Mouse (Mus musculus) heart, postnatal 4 days (tissue): ENCODE measurements around the gene Zfp386. TPM values are rescaled to one million over a fixed set of nuclear protein-coding genes. Genes with fewer than 3 reads are reported as not detected.
"Not testable (repeated sequence)": the region's sequence is repeated elsewhere in the genome, so short reads cannot be mapped to it uniquely, and the experiment has no call there.

Experiments
- DNase-seq: peaks from one replicate; pipeline ENCODE4 v3.0.0; 2021
- total RNA-seq, 2 experiments: library from RNA; stranded (reverse); gene quantifications; 2 replicates each; pipeline ENCODE4 v1.2.3; 2021

Gene Zfp386
- total RNA-seq, result 10 to 100 TPM; 26.0 to 30.0 TPM

GRCm38 (mm10) chr12:116047440-116048377 is at the start of gene Zfp386:
Zfp386 (plus strand) TSS chr12:116047724.
- DNase-seq, result peak; percentile 99

DNA sequence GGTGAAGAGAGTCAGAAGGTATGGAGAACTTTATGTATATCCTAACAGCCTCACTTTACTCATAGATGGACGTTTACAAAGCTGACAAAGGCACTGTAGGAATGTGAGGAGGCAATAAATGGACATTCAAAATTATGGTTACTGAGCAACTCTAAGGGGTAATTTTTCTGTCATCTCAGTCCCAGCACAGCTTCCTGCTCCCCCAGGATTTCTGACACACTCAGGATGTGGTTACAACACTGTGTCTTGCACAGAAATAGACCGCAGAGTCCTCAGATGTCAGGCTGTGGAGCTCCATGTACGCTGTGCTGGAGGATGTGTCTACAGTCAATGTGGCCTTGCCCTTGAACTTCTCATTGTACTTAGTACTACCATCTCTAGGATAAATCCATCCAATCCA is 47.7 kb upstream of the Zfp386 start:
- not testable (repeated sequence) for DNase-seq

DNA sequence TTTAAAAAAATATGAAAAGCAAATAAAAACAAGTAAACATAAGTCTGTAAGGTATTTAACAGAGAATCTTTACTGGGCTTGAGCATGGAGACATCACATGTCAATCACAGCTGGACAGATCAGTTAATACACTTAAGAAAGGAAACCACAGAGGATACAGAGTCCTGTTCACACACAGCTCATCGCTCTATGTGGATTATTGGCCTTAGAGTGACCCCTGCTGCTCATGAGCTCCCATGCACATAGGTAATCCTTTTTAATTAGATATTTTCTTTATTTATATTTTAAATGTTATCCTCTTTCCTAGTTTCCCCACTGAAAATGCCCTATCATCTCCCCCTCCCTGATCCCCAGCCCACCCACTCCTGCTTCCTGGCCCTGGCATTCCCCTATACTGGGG is 44.6 kb upstream of the Zfp386 start:
- DNase-seq, result not testable (repeated sequence)

DNA sequence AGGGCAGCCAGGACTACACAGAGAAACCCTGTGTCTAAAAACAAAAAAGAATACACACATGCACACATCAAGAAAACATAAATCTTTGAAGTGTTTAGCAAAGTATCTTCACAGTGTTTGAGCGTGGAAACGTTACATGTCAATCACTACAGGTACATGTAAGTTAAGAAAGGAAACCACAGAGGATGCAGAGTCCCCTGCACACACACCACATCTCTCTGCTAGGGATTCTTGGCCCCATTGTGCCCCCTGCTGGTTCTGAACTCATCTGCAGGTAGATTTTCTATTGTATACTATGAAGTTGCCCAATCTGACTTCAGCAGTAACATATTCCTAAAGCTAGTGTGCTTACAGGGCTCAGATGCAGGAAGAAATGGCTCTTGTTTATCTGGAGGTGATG is 36.7 kb upstream of the Zfp386 start:
- DNase-seq, result no peak

DNA sequence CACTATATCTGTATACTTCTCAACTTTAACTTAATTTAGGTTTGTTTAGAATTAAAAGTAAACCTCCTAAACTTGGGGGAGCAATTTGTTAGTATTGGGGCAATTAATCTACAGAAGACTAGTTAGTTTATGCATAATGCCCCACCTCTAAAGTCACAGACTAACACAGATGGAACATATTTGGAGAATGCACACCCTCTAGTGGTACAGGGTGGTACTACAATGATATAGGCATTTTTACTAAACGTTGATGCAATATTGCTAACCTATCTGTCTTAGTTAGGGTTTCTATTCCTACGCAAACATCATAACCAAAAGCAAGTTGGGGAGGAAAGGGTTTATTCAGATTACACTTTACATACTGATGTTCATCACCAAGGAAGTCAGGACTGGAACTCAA is 19.4 kb upstream of the Zfp386 start:
- DNase-seq, result no peak

GRCm38 (mm10) chr12:116035346-116035745 is 12.2 kb upstream of the Zfp386 start:
- peak; percentile 20 for DNase-seq

DNA sequence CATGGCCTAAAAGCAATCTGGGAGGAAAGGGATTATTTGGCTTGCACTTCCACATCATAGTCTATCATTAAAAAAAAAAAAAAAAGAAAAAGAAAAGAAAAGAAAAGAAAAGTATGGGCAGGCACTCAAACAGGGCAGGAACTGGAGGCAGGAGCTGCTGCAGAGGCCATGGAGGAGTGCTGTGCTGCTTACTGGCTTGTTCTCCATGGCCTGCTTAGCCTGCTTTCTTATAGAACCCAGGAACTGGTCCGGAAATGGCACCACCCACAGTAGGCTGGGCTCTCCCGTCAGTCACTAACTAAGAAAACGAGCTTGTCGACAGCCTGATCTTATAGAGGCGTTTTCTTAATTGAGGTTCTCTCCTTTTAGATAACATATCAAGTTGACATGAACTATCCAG is 2.7 kb upstream of the Zfp386 start:
- no peak for DNase-seq

GRCm38 (mm10) chr12:116048766-116049165 is 1.2 kb downstream of the Zfp386 start:
- no peak for DNase-seq

- DNase-seq, result no peak
These were observed 1.7 kb downstream of the Zfp386 start for GRCm38 (mm10) chr12:116049236-116049635.

DNA sequence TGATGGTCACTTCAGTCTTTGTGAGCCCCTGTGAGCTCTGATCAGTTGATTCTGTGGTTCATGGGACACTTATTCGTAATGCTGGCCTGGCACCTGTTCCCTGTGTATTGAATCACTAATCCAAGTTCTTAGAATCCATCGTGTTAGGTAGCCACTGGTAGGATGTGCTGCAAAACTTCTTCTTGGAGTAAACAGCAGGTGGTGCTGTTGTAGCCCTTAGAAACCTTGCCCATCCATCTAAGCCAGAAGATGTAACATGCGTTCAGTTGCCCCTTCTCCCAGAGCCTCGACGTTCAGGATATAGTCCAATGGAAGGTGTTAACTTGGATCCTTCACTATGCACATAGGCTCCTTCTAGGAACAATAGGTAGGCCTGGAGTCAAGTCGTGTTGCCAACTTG is 2.2 kb downstream of the Zfp386 start:
- DNase-seq, result no peak

DNA sequence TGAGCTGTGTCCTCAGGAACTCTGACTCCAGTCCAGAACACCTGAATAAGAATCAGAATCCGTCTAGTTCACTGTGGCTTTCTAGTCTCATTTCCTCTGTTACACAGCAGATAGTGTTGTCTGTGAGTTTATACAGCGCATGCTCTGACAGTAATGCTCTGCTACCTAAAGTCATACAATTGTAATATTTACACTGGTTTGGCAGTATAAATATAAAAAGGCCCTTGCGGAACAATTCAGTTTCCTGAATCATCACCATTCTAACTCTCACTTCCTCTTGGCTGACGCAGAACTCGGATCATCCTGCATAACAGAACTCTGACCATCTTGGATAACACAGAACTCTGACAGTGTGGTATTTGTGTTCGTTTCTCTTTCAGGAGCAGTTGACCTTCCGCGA is 6.8 kb downstream of the Zfp386 start:
- DNase-seq, result no peak

- DNase-seq, result no peak
These were observed 8.6 kb downstream of the Zfp386 start for GRCm38 (mm10) chr12:116056112-116056511.

- no peak for DNase-seq
These were observed 14.2 kb downstream of the Zfp386 start for GRCm38 (mm10) chr12:116061561-116062193.

DNA sequence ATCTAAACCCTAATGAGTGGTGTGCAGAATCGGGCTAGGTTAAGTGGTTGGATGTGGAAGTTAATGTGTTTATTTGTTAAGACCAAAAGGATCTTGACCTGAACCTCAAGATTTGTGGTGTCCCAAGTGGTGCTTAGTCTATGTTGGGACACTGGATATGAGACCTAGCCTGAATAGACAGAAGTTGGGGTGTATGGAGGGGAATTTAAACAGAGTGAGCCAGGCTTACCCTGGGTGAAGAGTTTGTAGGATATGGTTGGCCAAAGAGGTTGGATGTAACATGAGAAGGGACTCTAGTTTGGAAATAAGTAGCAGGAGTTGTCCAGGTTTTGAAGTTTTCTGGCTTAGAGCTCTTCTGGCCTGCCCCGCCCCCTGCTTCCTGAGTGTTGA is 14.7 kb downstream of the Zfp386 start:
- no peak for DNase-seq

- DNase-seq, result no peak
These were observed 15.5 kb downstream of the Zfp386 start for GRCm38 (mm10) chr12:116063020-116063419.

GRCm38 (mm10) chr12:116071023-116071422 is 23.5 kb downstream of the Zfp386 start:
- peak; percentile 39 for DNase-seq

DNA sequence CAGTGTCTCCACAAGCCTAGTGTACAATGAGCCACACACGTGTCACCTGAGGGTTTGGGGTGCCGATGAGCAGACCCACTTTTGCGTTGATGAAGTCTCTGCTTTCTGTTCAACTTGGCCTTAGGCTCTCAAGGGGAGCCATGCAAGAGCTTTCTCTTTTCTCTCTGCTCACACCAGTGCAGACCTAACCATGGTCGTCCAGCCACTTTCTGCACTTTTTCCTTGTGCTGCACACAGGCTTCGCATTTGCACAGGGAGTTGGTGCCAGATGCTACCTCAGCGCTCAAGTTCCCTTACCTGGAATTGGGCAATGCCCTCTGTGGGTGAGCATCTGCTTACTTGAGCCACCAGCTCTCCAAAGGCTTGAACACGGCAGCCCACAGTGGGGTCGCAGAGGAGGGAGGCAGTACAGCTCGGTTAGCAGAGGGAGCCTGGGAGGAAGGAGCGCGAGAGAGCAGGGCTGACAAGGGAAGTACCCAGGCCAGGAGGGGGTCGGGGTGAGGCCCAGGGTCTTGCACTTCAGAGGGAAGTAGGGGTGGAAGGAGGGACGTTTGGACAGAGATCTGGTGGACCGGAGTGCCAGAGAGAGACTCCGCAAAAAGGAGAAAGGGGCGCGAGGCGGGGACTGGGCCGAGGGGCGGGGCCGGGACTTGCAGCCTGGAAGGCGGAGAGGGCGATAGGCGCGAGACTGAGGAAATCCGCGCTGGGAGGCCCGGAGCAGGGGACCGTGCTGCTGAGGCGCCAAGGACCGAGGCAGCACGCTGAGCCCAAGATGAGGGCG is 29.7 kb downstream of the Zfp386 start, which contains the start of gene Vipr2:
TSS of gene Vipr2 (plus strand) at position 653 of the 781 bp plus-strand sequence.
- DNase-seq, result peak; percentile 71

DNA sequence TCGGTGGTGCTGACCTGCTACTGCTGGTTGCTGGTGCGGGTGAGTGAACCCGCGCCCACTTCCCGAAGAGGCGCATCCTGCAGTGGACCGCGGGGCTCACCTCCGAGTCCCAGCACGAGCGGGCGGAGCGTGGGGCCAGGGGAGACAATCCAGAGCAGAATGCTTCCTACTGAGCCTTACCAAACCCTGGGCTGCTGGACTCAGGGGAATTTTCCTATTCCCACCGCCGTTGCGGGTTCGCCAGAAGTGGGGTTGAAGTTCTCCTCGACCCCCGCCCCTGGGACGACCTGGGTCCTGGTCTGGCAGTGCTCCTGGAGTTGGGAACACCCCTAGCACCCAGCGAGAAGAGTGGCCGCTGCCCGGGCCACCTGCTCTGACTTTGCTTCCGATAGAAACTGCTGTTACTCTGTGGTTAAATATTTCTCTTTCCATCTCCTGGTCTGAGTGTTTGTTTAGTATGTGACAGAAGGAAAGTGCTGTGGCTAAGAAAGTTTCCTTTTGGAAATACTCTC is 30.4 kb downstream of the Zfp386 start:
- no peak for DNase-seq

DNA sequence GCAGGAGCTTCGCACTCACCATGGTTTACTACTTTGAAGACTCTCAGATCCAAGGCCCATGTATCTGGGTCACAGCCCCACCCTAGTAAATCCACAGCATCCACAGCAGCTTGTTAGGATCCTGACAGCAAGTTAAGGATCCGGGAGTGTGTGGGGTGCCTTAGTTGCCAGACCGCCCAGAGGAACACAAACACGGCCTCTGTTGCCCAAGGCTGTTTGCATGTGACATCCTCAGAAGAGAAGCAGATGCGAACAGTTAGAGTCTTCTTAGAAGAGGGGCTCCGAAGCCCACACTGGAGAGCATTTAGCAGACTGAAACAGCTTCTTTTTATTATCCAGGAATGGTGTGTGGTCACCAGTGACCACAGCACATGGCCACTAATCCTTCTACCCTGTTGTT is 35.6 kb downstream of the Zfp386 start:
- no peak for DNase-seq

- DNase-seq, result no peak
These were observed 36.8 kb downstream of the Zfp386 start for GRCm38 (mm10) chr12:116084294-116084693.

DNA sequence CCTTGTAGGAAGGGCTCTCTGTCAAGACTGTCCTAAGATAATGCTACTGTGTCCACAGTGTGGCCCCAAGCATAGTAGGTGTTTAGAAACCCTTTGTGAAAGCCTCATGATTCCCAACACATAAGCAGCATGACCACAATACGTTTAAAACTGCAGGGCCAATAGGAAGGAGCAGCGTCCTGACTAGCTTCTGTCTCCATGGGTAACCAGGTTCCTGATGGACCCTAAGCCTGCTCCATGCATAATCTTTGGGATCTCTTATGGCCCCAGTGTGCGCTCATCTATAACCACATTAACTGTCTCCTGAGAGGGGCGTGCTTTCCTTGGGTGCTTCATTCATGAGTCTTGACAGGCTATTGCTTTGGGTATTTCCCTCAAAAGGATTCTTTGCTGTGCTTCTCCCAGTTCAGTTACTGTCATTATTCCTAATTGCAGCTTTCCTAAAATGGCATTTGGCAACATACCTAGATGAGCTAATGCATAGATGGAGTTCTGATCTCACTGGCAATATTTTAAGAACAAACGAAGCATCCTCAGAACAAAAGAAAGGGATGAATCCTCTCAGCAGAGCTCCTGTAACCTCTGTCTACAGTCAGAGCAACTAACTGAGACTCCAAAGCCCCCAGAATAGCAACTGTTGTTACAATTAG is 39.6 kb downstream of the Zfp386 start:
- DNase-seq, result no peak

GRCm38 (mm10) chr12:116089836-116090235 is 42.3 kb downstream of the Zfp386 start:
- no peak for DNase-seq
